Mouse (Mus musculus): ENCODE measurements at regions not wholly inside any gene's neighbourhood (a gene's known extent, or its start where the extent isn't known, plus 50 kb on each side); places are given as distances from the start of the nearest gene placed in this dataset.

DNA sequence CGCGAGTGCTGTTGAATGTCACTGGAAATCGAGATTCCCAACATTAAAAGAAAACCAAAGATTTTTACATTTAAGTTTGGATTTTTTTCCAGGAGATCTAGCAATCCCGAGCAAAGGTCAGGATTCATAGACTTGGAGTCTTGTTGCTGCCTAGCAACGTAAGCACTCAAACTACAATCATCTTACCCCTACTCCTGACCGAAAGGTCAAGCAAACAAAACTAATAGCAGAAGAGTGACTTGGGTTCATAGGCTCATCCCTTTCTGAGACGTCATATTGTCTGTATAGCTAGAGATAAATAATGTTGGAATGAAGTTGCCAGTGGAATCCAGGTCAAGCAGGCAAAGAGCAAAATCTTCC, 169.9 kb downstream of the Pik3r1 start:
- no peak overlapping the region for H3K27ac ChIP-seq
- H3K4me2 ChIP-seq (replicated peaks): no peak overlapping the region
- no peaks in the 10 kb centered on the region for H3K27me3 ChIP-seq (ENCODE audit: control insufficient read depth, insufficient read depth, low read length)
- ATAC-seq (ENCODE audit: low FRiP score) (no peak), DNase-seq (ENCODE audit: low spot score) (no peak)
- no peaks in the 10 kb centered on the region for H3K36me3 ChIP-seq (replicated peaks; ENCODE audit: control insufficient read depth, insufficient read depth)
- no peak overlapping the region for H3K4me3 ChIP-seq (replicated peaks; ENCODE audit: low read length)
- H3K9me3 ChIP-seq (ENCODE audit: control insufficient read depth, low read length): no peaks in the 10 kb centered on the region
- 86% methylated on average over 7 of the region's 7 CpGs for WGBS
- no peak overlapping the region for H3K9ac ChIP-seq
- no peaks in the 10 kb centered on the region for H3K4me1 ChIP-seq (replicated peaks; ENCODE audit: control insufficient read depth, insufficient read depth, low read length)

DNA sequence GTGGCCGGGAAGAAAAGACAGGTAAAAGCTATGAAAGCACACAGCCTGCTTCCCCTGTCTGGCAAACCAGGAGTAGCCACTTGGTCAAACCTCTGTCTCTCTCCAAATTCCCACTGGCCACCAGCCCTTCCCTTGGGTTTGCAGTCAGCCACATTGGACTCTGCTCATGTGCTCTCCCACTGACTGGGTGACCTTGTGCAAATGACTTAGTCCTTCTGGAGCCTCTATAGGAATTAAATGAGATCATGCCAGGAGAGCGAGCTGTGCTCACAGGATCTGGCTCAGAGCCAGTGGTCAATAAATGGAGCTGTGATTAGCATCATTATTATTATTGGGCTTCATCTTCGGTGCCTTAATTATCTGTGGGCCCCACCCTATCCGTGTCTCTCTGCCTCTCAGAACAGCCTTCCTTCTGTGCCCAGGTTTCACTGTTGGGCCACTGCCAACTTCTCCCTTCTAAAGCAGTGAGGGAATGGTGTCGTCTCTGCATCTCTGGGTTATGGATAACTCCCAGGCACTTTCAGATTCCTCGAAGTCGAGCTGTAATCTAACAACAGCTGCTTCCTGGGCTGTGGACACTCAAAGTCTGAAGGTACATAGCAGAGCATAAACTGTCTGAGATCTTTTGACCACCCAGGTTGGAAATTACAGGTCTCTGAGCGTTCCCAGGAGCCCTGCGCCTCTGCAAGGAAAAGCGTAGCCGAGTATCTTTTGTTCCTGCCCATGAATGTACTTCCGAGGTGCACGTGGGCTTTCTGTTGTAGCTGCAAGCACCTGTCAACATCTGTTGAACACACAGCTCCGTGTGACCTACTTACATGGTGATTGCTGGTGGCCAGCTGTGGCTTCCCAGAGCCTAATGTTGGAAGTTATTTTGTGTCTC, 170.5 kb downstream of the Pik3r1 start:
- 74% methylated on average over 14 of the region's 14 CpGs for WGBS
- H3K27ac ChIP-seq: no peak overlapping the region
- no peak overlapping the region for H3K9ac ChIP-seq
- no peak overlapping the region for H3K4me2 ChIP-seq (replicated peaks)
- H3K27me3 ChIP-seq (ENCODE audit: control insufficient read depth, insufficient read depth, low read length): no peaks in the 10 kb centered on the region
- ATAC-seq (ENCODE audit: low FRiP score): no peak
- H3K9me3 ChIP-seq (ENCODE audit: control insufficient read depth, low read length): no peaks in the 10 kb centered on the region
- no peaks in the 10 kb centered on the region for H3K4me1 ChIP-seq (replicated peaks; ENCODE audit: control insufficient read depth, insufficient read depth, low read length)
- no peak for DNase-seq (ENCODE audit: low spot score)
- H3K36me3 ChIP-seq (replicated peaks; ENCODE audit: control insufficient read depth, insufficient read depth): no peaks in the 10 kb centered on the region
- H3K4me3 ChIP-seq (replicated peaks; ENCODE audit: low read length): no peak overlapping the region

DNA sequence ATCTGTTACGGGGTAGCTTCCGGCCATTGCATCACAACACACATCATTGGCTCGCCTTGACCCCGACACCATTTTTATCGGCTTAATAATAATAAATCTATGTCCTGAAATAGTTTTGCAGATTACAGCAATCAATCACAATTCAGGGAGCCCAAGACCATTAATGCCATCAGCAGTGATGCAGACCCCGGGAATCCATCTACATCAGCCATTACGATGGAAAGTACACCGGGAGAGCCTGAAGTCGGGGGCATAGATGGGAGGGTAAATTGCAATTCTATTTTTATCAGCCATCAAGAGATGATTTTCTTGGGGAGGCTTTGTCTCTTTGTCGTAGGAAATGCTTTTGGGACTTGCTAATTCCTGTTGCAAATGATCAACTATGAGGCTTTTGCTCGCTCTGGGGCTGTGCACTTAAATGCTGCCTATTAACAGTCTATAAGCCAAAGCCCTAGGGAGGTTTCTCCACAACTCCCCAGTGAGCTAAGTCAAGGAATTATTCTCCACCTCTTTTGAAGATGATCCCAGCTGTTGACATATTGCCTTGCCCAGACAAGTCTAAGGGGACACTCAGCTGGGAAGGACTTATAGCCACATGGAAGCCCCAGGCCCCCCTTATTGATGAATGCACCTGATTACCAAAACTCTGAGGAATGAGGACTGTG, 173.4 kb downstream of the Pik3r1 start:
- ATAC-seq (ENCODE audit: low FRiP score) (no peak), DNase-seq (ENCODE audit: low spot score) (no peak)
- Histone ChIP-seq H3K9me3 (ENCODE audit: control insufficient read depth, low read length) (no peaks in the 10 kb centered on the region), H3K4me1 (replicated peaks; ENCODE audit: control insufficient read depth, insufficient read depth, low read length) (no peaks in the 10 kb centered on the region), H3K27ac (no peak overlapping the region), H3K4me2 (replicated peaks) (no peak overlapping the region), H3K27me3 (ENCODE audit: control insufficient read depth, insufficient read depth, low read length) (no peaks in the 10 kb centered on the region), H3K9ac (no peak overlapping the region), H3K4me3 (replicated peaks; ENCODE audit: low read length) (no peak overlapping the region), H3K36me3 (replicated peaks; ENCODE audit: control insufficient read depth, insufficient read depth) (no peaks in the 10 kb centered on the region)
- WGBS: 67% methylated on average over 11 of the region's 11 CpGs

DNA sequence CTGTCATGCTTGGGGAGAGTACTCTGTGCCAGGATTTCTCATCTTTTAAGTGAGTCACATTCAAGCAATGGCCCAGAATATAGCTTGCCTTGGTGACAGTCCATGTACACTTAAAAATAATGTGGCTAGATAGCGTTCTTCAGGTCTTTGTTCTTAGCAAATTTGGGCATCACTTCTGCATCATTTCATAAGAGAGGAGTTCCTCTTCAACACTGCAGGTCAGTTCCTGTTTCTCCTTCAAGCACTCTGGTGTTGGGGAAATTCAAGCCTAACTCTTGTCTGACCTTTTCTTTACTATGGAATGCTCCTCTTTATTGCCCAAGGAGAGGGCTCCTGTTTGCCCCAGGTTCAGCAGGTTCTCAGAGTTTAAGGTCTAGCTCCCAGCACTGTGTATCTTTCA, 175.7 kb downstream of the Pik3r1 start:
- no peak overlapping the region for H3K4me2 ChIP-seq (replicated peaks)
- ATAC-seq (ENCODE audit: low FRiP score): no peak
- no peaks in the 10 kb centered on the region for H3K4me1 ChIP-seq (replicated peaks; ENCODE audit: control insufficient read depth, insufficient read depth, low read length)
- no peaks in the 10 kb centered on the region for H3K9me3 ChIP-seq (ENCODE audit: control insufficient read depth, low read length)
- 87% methylated on average over 1 of the region's 1 CpGs for WGBS
- H3K27ac ChIP-seq: no peak overlapping the region
- H3K36me3 ChIP-seq (replicated peaks; ENCODE audit: control insufficient read depth, insufficient read depth): no peaks in the 10 kb centered on the region
- H3K9ac ChIP-seq: no peak overlapping the region
- no peak for DNase-seq (ENCODE audit: low spot score)
- H3K4me3 ChIP-seq (replicated peaks; ENCODE audit: low read length): no peak overlapping the region
- H3K27me3 ChIP-seq (ENCODE audit: control insufficient read depth, insufficient read depth, low read length): no peaks in the 10 kb centered on the region

DNA sequence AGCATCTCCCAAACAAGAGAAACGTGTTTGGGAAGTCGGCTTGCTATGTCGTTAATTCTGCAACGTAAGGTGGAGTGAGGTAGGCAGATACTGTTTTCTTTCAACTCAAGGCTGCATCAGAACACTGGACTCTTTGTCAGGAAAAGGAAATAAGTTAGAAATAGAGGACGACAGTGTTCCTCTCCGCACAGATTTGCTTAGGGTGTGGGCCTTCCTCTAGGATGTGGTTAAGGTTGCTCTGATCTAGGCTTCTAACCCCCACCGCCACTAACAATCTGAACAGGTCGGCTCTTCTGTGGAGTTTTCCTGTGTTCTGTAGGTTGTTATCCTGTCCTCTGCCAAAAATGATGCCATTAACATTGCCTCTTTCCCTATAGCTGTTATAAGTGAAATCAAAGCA, 179.1 kb downstream of the Pik3r1 start:
- WGBS: 88% methylated on average over 8 of the region's 8 CpGs
- Histone ChIP-seq H3K27me3 (ENCODE audit: control insufficient read depth, insufficient read depth, low read length) (no peaks in the 10 kb centered on the region), H3K4me1 (replicated peaks; ENCODE audit: control insufficient read depth, insufficient read depth, low read length) (no peaks in the 10 kb centered on the region), H3K27ac (no peak overlapping the region), H3K9me3 (ENCODE audit: control insufficient read depth, low read length) (no peaks in the 10 kb centered on the region), H3K9ac (no peak overlapping the region), H3K36me3 (replicated peaks; ENCODE audit: control insufficient read depth, insufficient read depth) (no peaks in the 10 kb centered on the region), H3K4me2 (replicated peaks) (no peak overlapping the region), H3K4me3 (replicated peaks; ENCODE audit: low read length) (no peak overlapping the region)
- ATAC-seq (ENCODE audit: low FRiP score) (no peak), DNase-seq (ENCODE audit: low spot score) (no peak)

DNA sequence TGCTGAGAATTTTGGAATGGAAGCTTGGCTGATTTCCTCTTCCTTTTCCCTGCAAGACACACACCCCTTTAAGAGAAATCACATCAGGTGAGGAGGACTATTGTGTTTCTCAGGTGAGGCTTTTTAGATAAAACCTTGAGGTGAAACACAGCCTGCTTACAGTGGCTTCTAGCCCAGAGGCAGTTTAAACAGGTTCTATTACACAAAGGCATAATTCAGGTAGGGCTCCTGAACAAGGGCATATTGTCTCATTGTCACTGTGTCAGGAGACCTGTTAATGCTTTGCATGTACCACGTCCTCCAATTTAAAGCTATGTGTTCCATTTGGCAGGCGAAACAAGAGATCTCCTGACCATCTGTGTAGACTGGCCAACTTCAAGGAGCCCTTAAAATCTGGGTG, 181.2 kb downstream of the Pik3r1 start:
- Histone ChIP-seq H3K27ac (no peak overlapping the region), H3K9ac (no peak overlapping the region), H3K27me3 (ENCODE audit: control insufficient read depth, insufficient read depth, low read length) (no peaks in the 10 kb centered on the region), H3K36me3 (replicated peaks; ENCODE audit: control insufficient read depth, insufficient read depth) (no peaks in the 10 kb centered on the region), H3K4me3 (replicated peaks; ENCODE audit: low read length) (no peak overlapping the region), H3K4me1 (replicated peaks; ENCODE audit: control insufficient read depth, insufficient read depth, low read length) (no peaks in the 10 kb centered on the region), H3K9me3 (ENCODE audit: control insufficient read depth, low read length) (no peaks in the 10 kb centered on the region), H3K4me2 (replicated peaks) (no peak overlapping the region)
- DNase-seq (ENCODE audit: low spot score) (no peak), ATAC-seq (ENCODE audit: low FRiP score) (no peak)
- WGBS: 84% methylated on average over 2 of the region's 2 CpGs

DNA sequence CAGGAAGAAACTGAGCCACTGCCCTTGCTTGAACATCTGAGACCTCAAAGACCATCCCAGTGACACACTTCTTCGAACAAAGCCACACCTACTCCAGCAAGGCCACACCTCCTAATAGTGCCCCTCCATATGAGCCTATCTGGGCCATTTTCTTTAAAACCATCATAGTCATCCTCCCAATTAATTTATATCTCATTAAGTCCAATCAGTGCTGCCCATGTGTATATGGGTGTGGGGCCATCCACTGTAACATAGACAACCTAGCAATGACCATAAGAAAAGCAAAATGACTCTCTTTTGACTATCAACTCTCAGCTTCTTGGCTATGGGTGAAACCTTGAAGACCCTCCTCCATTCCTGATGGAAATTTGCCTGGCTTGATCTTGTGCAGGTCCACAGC, 191.5 kb downstream of the Pik3r1 start:
- Histone ChIP-seq H3K4me2 (replicated peaks) (no peak overlapping the region), H3K4me3 (replicated peaks; ENCODE audit: low read length) (no peak overlapping the region), H3K9me3 (ENCODE audit: control insufficient read depth, low read length) (no peaks in the 10 kb centered on the region), H3K27ac (no peak overlapping the region), H3K9ac (no peak overlapping the region), H3K4me1 (replicated peaks; ENCODE audit: control insufficient read depth, insufficient read depth, low read length) (no peaks in the 10 kb centered on the region), H3K36me3 (replicated peaks; ENCODE audit: control insufficient read depth, insufficient read depth) (no peaks in the 10 kb centered on the region), H3K27me3 (ENCODE audit: control insufficient read depth, insufficient read depth, low read length) (no peaks in the 10 kb centered on the region)
- DNase-seq (ENCODE audit: low spot score): no peak
- ATAC-seq (ENCODE audit: low FRiP score): no peak
- 89% methylated on average over 1 of the region's 1 CpGs for WGBS

DNA sequence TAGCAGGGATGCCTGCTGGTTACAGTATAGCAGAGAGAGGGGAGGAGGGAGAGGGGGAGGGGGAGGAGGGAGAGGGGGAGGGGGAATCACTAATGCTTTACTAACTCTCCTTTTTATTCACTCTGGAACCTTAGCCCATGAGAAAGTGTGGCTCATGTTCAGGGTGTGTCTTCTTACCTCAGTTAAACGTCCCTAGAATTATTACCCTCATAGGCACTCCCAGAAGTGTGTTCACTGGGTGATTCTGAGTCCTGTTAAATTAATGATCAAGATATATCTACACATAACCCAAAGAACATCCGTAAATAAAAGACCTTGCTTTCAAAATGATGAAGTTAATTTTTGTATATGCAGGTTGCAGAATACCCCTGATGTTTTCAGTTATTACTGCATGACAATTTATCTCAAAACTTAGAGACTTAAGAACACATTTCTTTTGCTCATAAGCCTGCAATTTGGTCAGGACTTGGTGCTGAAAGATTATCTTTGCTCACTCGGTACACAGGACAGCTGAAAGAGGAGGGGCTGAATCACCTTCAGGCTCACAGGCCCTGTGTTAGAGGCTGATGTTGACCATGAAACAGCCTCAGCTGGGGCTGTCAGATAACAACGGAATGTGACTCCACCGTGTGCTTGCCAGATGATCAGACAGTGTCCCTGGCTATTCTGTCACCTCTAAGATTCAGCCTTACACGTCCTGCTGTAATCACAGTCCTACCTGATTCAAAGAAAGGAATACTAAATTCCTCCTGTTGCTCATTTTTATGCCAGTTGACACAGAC, 195.0 kb downstream of the Pik3r1 start:
- WGBS: 82% methylated on average over 6 of the region's 6 CpGs
- no peak overlapping the region for H3K4me2 ChIP-seq (replicated peaks)
- no peak overlapping the region for H3K27ac ChIP-seq
- no peak for ATAC-seq (ENCODE audit: low FRiP score)
- no peaks in the 10 kb centered on the region for H3K4me1 ChIP-seq (replicated peaks; ENCODE audit: control insufficient read depth, insufficient read depth, low read length)
- H3K9ac ChIP-seq: no peak overlapping the region
- no peaks in the 10 kb centered on the region for H3K27me3 ChIP-seq (ENCODE audit: control insufficient read depth, insufficient read depth, low read length)
- no peaks in the 10 kb centered on the region for H3K36me3 ChIP-seq (replicated peaks; ENCODE audit: control insufficient read depth, insufficient read depth)
- no peaks in the 10 kb centered on the region for H3K9me3 ChIP-seq (ENCODE audit: control insufficient read depth, low read length)
- H3K4me3 ChIP-seq (replicated peaks; ENCODE audit: low read length): no peak overlapping the region
- no peak for DNase-seq (ENCODE audit: low spot score)

DNA sequence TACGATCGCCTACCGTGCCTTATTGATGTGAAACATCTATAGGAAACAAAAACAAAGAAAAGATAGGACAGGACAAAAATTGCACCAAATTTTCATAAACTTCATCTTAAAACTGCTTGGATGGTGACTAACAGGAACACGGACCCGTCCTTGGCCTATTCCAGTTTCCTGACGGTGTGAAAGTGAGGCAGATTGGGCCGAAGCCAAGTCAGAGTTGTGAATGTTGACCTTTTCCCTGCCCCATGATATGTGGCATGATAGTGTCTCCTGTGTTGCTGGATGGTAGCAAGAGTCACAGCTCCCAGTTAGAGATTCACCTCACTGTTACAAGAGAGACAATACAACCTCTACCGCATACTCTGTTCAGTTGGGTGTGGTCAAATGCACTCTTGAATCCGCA, 195.8 kb downstream of the Pik3r1 start:
- DNase-seq (ENCODE audit: low spot score) (no peak), ATAC-seq (ENCODE audit: low FRiP score) (no peak)
- Histone ChIP-seq H3K9me3 (ENCODE audit: control insufficient read depth, low read length) (no peaks in the 10 kb centered on the region), H3K36me3 (replicated peaks; ENCODE audit: control insufficient read depth, insufficient read depth) (no peaks in the 10 kb centered on the region), H3K4me1 (replicated peaks; ENCODE audit: control insufficient read depth, insufficient read depth, low read length) (no peaks in the 10 kb centered on the region), H3K27ac (no peak overlapping the region), H3K9ac (no peak overlapping the region), H3K4me3 (replicated peaks; ENCODE audit: low read length) (no peak overlapping the region), H3K4me2 (replicated peaks) (no peak overlapping the region), H3K27me3 (ENCODE audit: control insufficient read depth, insufficient read depth, low read length) (no peaks in the 10 kb centered on the region)
- 95% methylated on average over 9 of the region's 9 CpGs for WGBS
